Mouse (Mus musculus): ENCODE measurements around the gene Mtif3.

DNA sequence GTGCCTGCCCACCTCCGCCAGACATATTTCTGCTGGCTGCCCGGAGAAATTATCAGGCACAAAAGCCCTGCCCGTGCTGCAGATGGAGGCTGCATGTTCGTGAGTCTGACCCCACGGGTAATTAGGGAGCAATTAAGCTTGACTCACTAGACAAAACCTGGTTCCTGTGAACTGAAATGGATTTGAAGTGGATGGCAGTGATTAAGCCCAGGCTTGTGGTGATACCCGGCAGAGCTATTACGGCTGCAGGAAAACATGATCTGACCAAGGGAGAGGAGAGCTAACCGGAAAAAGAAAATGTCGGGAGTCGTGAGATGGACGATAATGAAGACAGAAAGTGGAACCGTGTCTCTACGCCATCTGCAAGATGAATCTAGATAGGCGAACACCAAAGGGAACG lies 20.6 kb downstream of the Mtif3 start:
- TF ChIP-seq CTCF (IDR thresholded peaks at IDR 0.05; ENCODE audit: borderline replicate concordance, insufficient read depth, low read depth, low read length) (no peak), POLR2A (IDR thresholded peaks at IDR 0.05; ENCODE audit: borderline replicate concordance, insufficient read depth, low read length) (no peak)
